11 mouse cellular contexts compared by ENCODE assay signal in the genomic region with DNA sequence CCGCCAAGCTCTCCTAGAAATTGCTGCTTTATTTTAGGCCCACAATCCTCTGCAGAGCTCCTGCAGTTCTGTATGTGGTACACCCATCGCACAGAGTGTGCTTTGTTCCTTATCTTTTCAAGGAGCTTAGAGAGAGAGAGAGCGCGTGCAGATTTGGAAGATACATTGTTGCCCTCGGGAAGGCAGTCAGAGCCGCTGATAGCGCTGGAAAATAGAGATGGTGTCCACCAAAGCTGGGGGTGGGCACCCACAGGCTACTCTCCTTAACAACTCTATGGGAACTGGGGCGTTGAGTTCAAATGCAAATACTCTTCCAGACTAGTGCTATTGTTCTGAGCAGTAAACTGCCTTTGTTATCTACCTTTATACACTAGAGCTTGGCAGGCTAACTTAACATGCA.
DNase-seq lines count a peak whose midpoint lies in the region; ATAC-seq lines count a peak whose summit lies in the region.
"Had no signal": no experiment of that assay in that cellular context is flagged by ENCODE, and none has a peak within 500 bp of the region (broad histone marks: within the 10 kb centered on the region; RNA-seq: fewer than 3 reads in every experiment).

No protein-coding gene starts in this region.

- no peak for DNase-seq in heart, postnatal 25 days (ENCODE audit: low spot score)
- DNase-seq in embryo, embryonic 10.5 days (ENCODE audit: low spot score) = peak; percentile 11
- peak; percentile 38 for DNase-seq in hindbrain, embryonic 14.5 days (ENCODE audit: low spot score)
- DNase-seq in ovary, postnatal 36 days (ENCODE audit: low spot score) = no peak

- no peaks in the 10 kb centered on the region for H3K9me3 ChIP-seq in heart, embryonic 11.5 days (replicated peaks; ENCODE audit: control insufficient read depth, low read length)
- H3K9me3 ChIP-seq in hindbrain, embryonic 14.5 days (ENCODE audit: control insufficient read depth, low read length) = no peaks in the 10 kb centered on the region
- no peaks in the 10 kb centered on the region for H3K9me3 ChIP-seq in neural tube, embryonic 12.5 days
- H3K9me3 ChIP-seq in intestine, embryonic 16.5 days (ENCODE audit: control insufficient read depth, low read length) = no peaks in the 10 kb centered on the region
- H3K9me3 ChIP-seq: embryonic facial prominence, embryonic 10.5 days; limb, embryonic 12.5 days had no signal

- H3K27me3 ChIP-seq in heart, embryonic 11.5 days (ENCODE audit: control insufficient read depth, insufficient read depth, low read length) = no peaks in the 10 kb centered on the region
- H3K27me3 ChIP-seq in hindbrain, embryonic 14.5 days (ENCODE audit: control insufficient read depth, insufficient read depth, low read length) = no peaks in the 10 kb centered on the region
- H3K27me3 ChIP-seq in neural tube, embryonic 12.5 days (replicated peaks) = no peaks in the 10 kb centered on the region
- H3K27me3 ChIP-seq in intestine, embryonic 16.5 days (replicated peaks; ENCODE audit: control insufficient read depth, insufficient read depth, low read length) = no peaks in the 10 kb centered on the region
- H3K27me3 ChIP-seq: limb, embryonic 12.5 days had no signal

- ATAC-seq in heart, embryonic 11.5 days (replicated peaks; ENCODE audit: insufficient number of reproducible peaks, low FRiP score, low TSS enrichment) = no peak
- ATAC-seq in hindbrain, embryonic 14.5 days (ENCODE audit: low FRiP score) = peak; percentile 68
- 0 out of 2 replicates have a peak, but pooled peaks have one; percentile 37 for ATAC-seq in neural tube, embryonic 12.5 days (ENCODE audit: low FRiP score, low read depth)
- ATAC-seq in megakaryocyte progenitor cell, adult 5-6 weeks (replicated peaks; ENCODE audit: poor library complexity) = no peak
- ATAC-seq in intestine, embryonic 16.5 days = no peak
- ATAC-seq: inflammation-experienced regulatory T-cells, adult 6 months had no signal

- H3K4me3 ChIP-seq in heart, embryonic 11.5 days (ENCODE audit: low read depth, low read length) = no peak overlapping the region
- no peak overlapping the region for H3K4me3 ChIP-seq in hindbrain, embryonic 14.5 days (replicated peaks; ENCODE audit: low read length)
- H3K4me3 ChIP-seq in neural tube, embryonic 12.5 days = no peak overlapping the region
- no peak overlapping the region for H3K4me3 ChIP-seq in intestine, embryonic 16.5 days (ENCODE audit: low read length)
- H3K4me3 ChIP-seq: embryonic facial prominence, embryonic 10.5 days; limb, embryonic 12.5 days had no signal

- H3K4me2 ChIP-seq in heart, embryonic 11.5 days = peak overlapping the region; percentile 38; the same call in 1 of the 2 replicates
- peak overlapping the region; percentile 36; the same call in 1 of the 2 replicates for H3K4me2 ChIP-seq in hindbrain, embryonic 14.5 days (replicated peaks)
- H3K4me2 ChIP-seq in neural tube, embryonic 12.5 days (replicated peaks) = peak overlapping the region; percentile 18
- no peak overlapping the region for H3K4me2 ChIP-seq in intestine, embryonic 16.5 days (ENCODE audit: low read depth, low read length)
- H3K4me2 ChIP-seq: limb, embryonic 12.5 days had no signal

- H3K36me3 ChIP-seq in heart, embryonic 11.5 days (ENCODE audit: control insufficient read depth, insufficient read depth, low read length) = no peaks in the 10 kb centered on the region
- no peaks in the 10 kb centered on the region for H3K36me3 ChIP-seq in hindbrain, embryonic 14.5 days (replicated peaks; ENCODE audit: control insufficient read depth, insufficient read depth)
- no peaks in the 10 kb centered on the region for H3K36me3 ChIP-seq in neural tube, embryonic 12.5 days
- H3K36me3 ChIP-seq in intestine, embryonic 16.5 days (ENCODE audit: control insufficient read depth, insufficient read depth, low read length) = no peaks in the 10 kb centered on the region
- H3K36me3 ChIP-seq: embryonic facial prominence, embryonic 10.5 days; limb, embryonic 12.5 days had no signal

- H3K4me1 ChIP-seq in heart, embryonic 11.5 days (ENCODE audit: control insufficient read depth, insufficient read depth, low read length) = no peaks in the 10 kb centered on the region; the same call in 1 of the 2 replicates
- 0 out of 2 replicates have a peak, but pooled peaks cover 5% of the 10 kb centered on the region for H3K4me1 ChIP-seq in hindbrain, embryonic 14.5 days (replicated peaks; ENCODE audit: control insufficient read depth, insufficient read depth, low read length)
- H3K4me1 ChIP-seq in neural tube, embryonic 12.5 days = no peaks in the 10 kb centered on the region
- H3K4me1 ChIP-seq in intestine, embryonic 16.5 days (ENCODE audit: control insufficient read depth, insufficient read depth, low read length) = no peaks in the 10 kb centered on the region
- H3K4me1 ChIP-seq: limb, embryonic 12.5 days had no signal

- H3K27ac ChIP-seq in heart, embryonic 11.5 days (ENCODE audit: low read depth, low read length) = no peak overlapping the region
- no peak overlapping the region for H3K27ac ChIP-seq in hindbrain, embryonic 14.5 days
- no peak overlapping the region for H3K27ac ChIP-seq in neural tube, embryonic 12.5 days
- no peak overlapping the region for H3K27ac ChIP-seq in intestine, embryonic 16.5 days (ENCODE audit: low read length)
- H3K27ac ChIP-seq: embryonic facial prominence, embryonic 10.5 days; limb, embryonic 12.5 days had no signal

- WGBS in heart, embryonic 11.5 days (ENCODE audit: insufficient replicate concordance) = 27% methylated on average over 8 of the region's 8 CpGs
- 7% methylated on average over 8 of the region's 8 CpGs for WGBS in hindbrain, embryonic 14.5 days
- WGBS in neural tube, embryonic 12.5 days = 8% methylated on average over 8 of the region's 8 CpGs
- WGBS in intestine, embryonic 16.5 days = 30% methylated on average over 8 of the region's 8 CpGs

- intact Hi-C loops in heart, postnatal 25 days (cut with DNase I) = no loop called here

- H3K9ac ChIP-seq in heart, embryonic 11.5 days (ENCODE audit: low read depth, low read length) = no peak overlapping the region
- H3K9ac ChIP-seq in hindbrain, embryonic 14.5 days = no peak overlapping the region
- H3K9ac ChIP-seq in neural tube, embryonic 12.5 days = no peak overlapping the region
- no peak overlapping the region for H3K9ac ChIP-seq in intestine, embryonic 16.5 days (ENCODE audit: low read depth, low read length)
- H3K9ac ChIP-seq: limb, embryonic 12.5 days had no signal

Comparison
In these comparisons a context has a peak if more than half of its experiments do, and no peak if none do; other contexts are left out.
1. ATAC-seq: peak in hindbrain, embryonic 14.5 days (single experiment) and neural tube, embryonic 12.5 days (single experiment); none in heart, embryonic 11.5 days (single experiment), megakaryocyte progenitor cell, adult 5-6 weeks (single experiment) and intestine, embryonic 16.5 days (single experiment).
2. DNase-seq: peak in embryo, embryonic 10.5 days (single experiment) and hindbrain, embryonic 14.5 days (single experiment); none in heart, postnatal 25 days (single experiment) and ovary, postnatal 36 days (single experiment).